Mouse (Mus musculus) MEL (cell line): Measurements from ENCODE around the gene Prpf8. TPM values are rescaled to one million over a fixed set of nuclear protein-coding genes. Genes with fewer than 3 reads are reported as not detected.

Source experiments
- DNase-seq: peaks from one replicate; pipeline ENCODE4 v3.0.0; 2011; ENCODE audit warnings: low read depth, low spot score
- H3K27ac ChIP-seq: 2 replicates; pipeline ENCODE4 v1.5.1; 2012; ENCODE audit warnings: low read depth, mild to moderate bottlenecking, control low read depth, low read length, moderate library complexity; ENCODE audit not compliant: control insufficient read depth
- H3K27me3 ChIP-seq, 2 experiments: fragments of 150-350 bp in 1 of 2; sonication (generic) in 1 of 2; 2 replicates each; pipeline ENCODE4 v1.6.1; 2012; ENCODE audit warnings: low read length in 2 of 2, mild to moderate bottlenecking in 2 of 2, improper control_type of control experiment in 1 of 2, moderate library complexity in 1 of 2; ENCODE audit not compliant: insufficient read depth in 2 of 2, control insufficient read depth in 1 of 2
- H3K36me3 ChIP-seq, 2 experiments: 2 replicates each; pipeline ENCODE4 v1.6.1; 2012 to 2014; ENCODE audit warnings: low read length in 2 of 2, improper control_type of control experiment in 1 of 2, inconsistent platforms in 1 of 2, mild to moderate bottlenecking in 1 of 2; ENCODE audit not compliant: insufficient read depth in 2 of 2, control insufficient read depth in 1 of 2
- H3K4me1 ChIP-seq, 2 experiments: fragments of 150-350 bp in 1 of 2; sonication (generic) in 1 of 2; 2 replicates each; pipeline ENCODE4 v1.6.1; 2012; ENCODE audit warnings: low read length in 2 of 2, improper control_type of control experiment in 1 of 2, mild to moderate bottlenecking in 1 of 2; ENCODE audit not compliant: insufficient read depth in 2 of 2, control insufficient read depth in 1 of 2
- H3K4me3 ChIP-seq, 2 experiments: fragments of 150-350 bp in 1 of 2; sonication (generic) in 1 of 2; 2 replicates each; pipeline ENCODE4 v1.5.1; 2012; ENCODE audit warnings: low read depth in 2 of 2, low read length in 2 of 2, mild to moderate bottlenecking in 2 of 2, moderate library complexity in 2 of 2, control low read depth in 1 of 2, improper control_type of control experiment in 1 of 2; ENCODE audit not compliant: control insufficient read depth in 1 of 2, insufficient read depth in 1 of 2
- H3K79me2 ChIP-seq: 2 replicates; pipeline ENCODE4 v1.6.1; 2012; ENCODE audit warnings: mild to moderate bottlenecking, low read length, moderate library complexity; ENCODE audit not compliant: control insufficient read depth, poor library complexity, insufficient read depth
- H3K9ac ChIP-seq: 2 replicates; pipeline ENCODE4 v1.6.1; 2012; ENCODE audit warnings: low read depth, mild to moderate bottlenecking, control low read depth, low read length, moderate library complexity; ENCODE audit not compliant: control insufficient read depth, poor library complexity, severe bottlenecking
- H3K9me3 ChIP-seq: fragments of 150-350 bp; sonication (generic); replicated peaks from 2 replicates; pipeline ENCODE4 v1.6.1; 2012; ENCODE audit warnings: mild to moderate bottlenecking, low read length, improper control_type of control experiment, moderate library complexity; ENCODE audit not compliant: insufficient read depth
- CHD1 ChIP-seq: IDR thresholded peaks from 2 replicates; pipeline ENCODE4 v1.6.1; 2012; ENCODE audit warnings: low read depth, mild to moderate bottlenecking, inconsistent platforms, low read length, improper control_type of control experiment
- CHD2 ChIP-seq: IDR thresholded peaks from 2 replicates; pipeline ENCODE4 v1.6.1; 2011; ENCODE audit warnings: low read length, improper control_type of control experiment
- CTCF ChIP-seq, 3 experiments: IDR thresholded peaks in 2 of 3; conservative IDR thresholded peaks in 1 of 3; 2 replicates each; pipeline ENCODE4 v1.5.1; 2011 to 2012; ENCODE audit warnings: low read length in 3 of 3, low read depth in 2 of 3, mild to moderate bottlenecking in 2 of 3, improper control_type of control experiment in 1 of 3, inconsistent platforms in 1 of 3, mixed read lengths in 1 of 3, moderate library complexity in 1 of 3; ENCODE audit not compliant: control insufficient read depth in 1 of 3, insufficient read depth in 1 of 3, poor library complexity in 1 of 3, severe bottlenecking in 1 of 3
- ETS1 ChIP-seq: IDR thresholded peaks from 2 replicates; pipeline ENCODE4 v1.6.1; 2012; ENCODE audit warnings: low read depth, mild to moderate bottlenecking, inconsistent platforms, low read length, improper control_type of control experiment, moderate library complexity
- GABPA ChIP-seq: IDR thresholded peaks from 2 replicates; pipeline ENCODE4 v1.6.1; 2012; ENCODE audit warnings: low read depth, mild to moderate bottlenecking, inconsistent platforms, low read length, improper control_type of control experiment, moderate library complexity
- GATA1 ChIP-seq: IDR thresholded peaks from 2 replicates; pipeline ENCODE4 v1.6.1; 2011; ENCODE audit warnings: low read depth, low read length, improper control_type of control experiment
- MAFK ChIP-seq: IDR thresholded peaks from 2 replicates; pipeline ENCODE4 v1.6.1; 2011; ENCODE audit warnings: low read depth, mild to moderate bottlenecking, low read length, improper control_type of control experiment, borderline replicate concordance
- MAX ChIP-seq: IDR thresholded peaks from 2 replicates; pipeline ENCODE4 v1.6.1; 2011; ENCODE audit warnings: low read length, improper control_type of control experiment
- MEF2A ChIP-seq: IDR thresholded peaks from 2 replicates; pipeline ENCODE4 v1.6.1; 2014; ENCODE audit warnings: low read depth, mild to moderate bottlenecking, inconsistent platforms, low read length, improper control_type of control experiment; ENCODE audit not compliant: poor library complexity, insufficient replicate concordance, severe bottlenecking; ENCODE audit errors: extremely low read depth
- MYB ChIP-seq: IDR thresholded peaks from 2 replicates; pipeline ENCODE4 v1.6.1; 2011; ENCODE audit warnings: mild to moderate bottlenecking, low read depth, low read length, improper control_type of control experiment
- MYC ChIP-seq: IDR thresholded peaks from 2 replicates; pipeline ENCODE4 v1.6.1; 2011; ENCODE audit warnings: low read depth, mild to moderate bottlenecking, low read length, improper control_type of control experiment, moderate library complexity
- NRF1 ChIP-seq: IDR thresholded peaks from 2 replicates; pipeline ENCODE4 v1.6.1; 2014; ENCODE audit warnings: low read depth, mild to moderate bottlenecking, inconsistent platforms, low read length, improper control_type of control experiment, moderate library complexity; ENCODE audit not compliant: poor library complexity, insufficient read depth, severe bottlenecking
- POLR2AphosphoS2 ChIP-seq: IDR thresholded peaks from 2 replicates; pipeline ENCODE4 v1.6.1; 2011; ENCODE audit warnings: low read length, improper control_type of control experiment
- POLR2AphosphoS5 ChIP-seq: IDR thresholded peaks from 2 replicates; pipeline ENCODE4 v1.6.1; 2012; ENCODE audit warnings: low read depth, borderline replicate concordance, mild to moderate bottlenecking, inconsistent platforms, low read length, moderate library complexity, mixed read lengths
- RCOR1 ChIP-seq: IDR thresholded peaks from 2 replicates; pipeline ENCODE4 v1.6.1; 2012; ENCODE audit warnings: low read depth, mild to moderate bottlenecking, inconsistent platforms, low read length, improper control_type of control experiment
- SMC3 ChIP-seq: IDR thresholded peaks from 2 replicates; pipeline ENCODE4 v1.6.1; 2011; ENCODE audit warnings: low read depth, low read length, improper control_type of control experiment
- TAL1 ChIP-seq: IDR thresholded peaks from 2 replicates; pipeline ENCODE4 v1.6.1; 2012; ENCODE audit warnings: mild to moderate bottlenecking, inconsistent platforms, low read length, moderate library complexity, mixed read lengths
- UBTF ChIP-seq: IDR thresholded peaks from 2 replicates; pipeline ENCODE4 v1.6.1; 2012; ENCODE audit warnings: low read depth, mild to moderate bottlenecking, inconsistent platforms, low read length, improper control_type of control experiment, moderate library complexity, borderline replicate concordance; ENCODE audit not compliant: insufficient read depth
- USF1 ChIP-seq: IDR thresholded peaks from 2 replicates; pipeline ENCODE4 v1.6.1; 2014; ENCODE audit warnings: low read depth, mild to moderate bottlenecking, inconsistent platforms, low read length, improper control_type of control experiment, moderate library complexity
- ZC3H11A ChIP-seq: IDR thresholded peaks from 2 replicates; pipeline ENCODE4 v1.6.1; 2012; ENCODE audit warnings: low read depth, mild to moderate bottlenecking, inconsistent platforms, low read length, improper control_type of control experiment
- ZMIZ1 ChIP-seq: IDR thresholded peaks from 2 replicates; pipeline ENCODE4 v1.6.1; 2012; ENCODE audit warnings: low read depth, mild to moderate bottlenecking, inconsistent platforms, low read length, improper control_type of control experiment, moderate library complexity
- polyA plus RNA-seq, 2 experiments: library from polyadenylated mRNA; stranded (reverse) in 1 of 2; unstranded in 1 of 2; fragments of >175 nt in 1 of 2; fragments of >200 nt in 1 of 2; gene quantifications; 2 replicates each; pipeline versions ENCODE4 v1.2.1 to v1.2.4; 2012; ENCODE audit warnings: low replicate concordance in 2 of 2, low read depth in 1 of 2; ENCODE audit not compliant: insufficient read length in 2 of 2, insufficient read depth in 1 of 2, missing spikeins in 1 of 2
- total RNA-seq: library from RNA; depleted of rRNA; stranded (reverse); fragments of 300-350 nt; gene quantifications from 2 replicates; pipeline ENCODE4 v1.2.3, GENCODE M21; 2012

The Prpf8 gene
- total and polyA plus RNA-seq, 3 experiments, result 214 to 644 (median 276) TPM

DNA sequence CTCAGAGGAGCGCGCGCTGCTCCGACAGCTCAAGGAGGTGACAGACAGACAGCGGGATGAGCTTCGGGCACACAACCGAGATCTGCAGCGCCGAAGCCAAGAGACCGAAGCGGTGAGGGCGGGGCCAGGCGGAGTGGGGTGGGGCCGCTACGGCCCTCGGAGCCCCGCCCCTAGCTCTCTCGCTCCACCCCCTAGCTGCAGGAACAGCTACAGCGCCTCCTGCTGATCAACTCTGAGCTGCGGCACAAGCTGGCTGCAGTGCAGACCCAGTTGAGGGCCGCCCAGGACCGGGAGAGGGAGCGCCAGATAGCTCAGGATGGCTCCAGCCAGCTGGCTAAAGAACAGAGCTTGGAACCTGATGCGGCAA, 24.0 kb downstream of the Prpf8 start:
- Histone ChIP-seq H3K4me1 (no peaks in the 10 kb centered on the region), H3K27ac (no peak overlapping the region), H3K9me3 (no peaks in the 10 kb centered on the region), H3K9ac (no peak overlapping the region), H3K36me3 (peaks cover 0 to 29% of the 10 kb centered on the region in 2 experiments; a peak in 2 of 4 replicates), H3K4me3 (no peak overlapping the region), H3K27me3 (no peaks in the 10 kb centered on the region), H3K79me2 (no peaks in the 10 kb centered on the region)
- peak; percentile 51 for DNase-seq
- TF ChIP-seq CHD1 (no peak), UBTF (no peak), GABPA (no peak), SMC3 (peak; percentile 40; the same call in 1 of the 2 replicates), MEF2A (no peak), CTCF (IDR thresholded peaks at IDR 0.05 in 2 of 3, conservative IDR thresholded peaks at IDR 0.05 in 1 of 3; ENCODE audit: control insufficient read depth in 1 of 3, insufficient read depth in 1 of 3, low read depth in 2 of 3, low read length in 3 of 3, poor library complexity in 1 of 3, severe bottlenecking in 1 of 3) (peak in 2 of 3 experiments; percentile 53 to 78; a peak in 5 of 6 replicates), ETS1 (no peak), TAL1 (no peak), CHD2 (no peak)

DNA sequence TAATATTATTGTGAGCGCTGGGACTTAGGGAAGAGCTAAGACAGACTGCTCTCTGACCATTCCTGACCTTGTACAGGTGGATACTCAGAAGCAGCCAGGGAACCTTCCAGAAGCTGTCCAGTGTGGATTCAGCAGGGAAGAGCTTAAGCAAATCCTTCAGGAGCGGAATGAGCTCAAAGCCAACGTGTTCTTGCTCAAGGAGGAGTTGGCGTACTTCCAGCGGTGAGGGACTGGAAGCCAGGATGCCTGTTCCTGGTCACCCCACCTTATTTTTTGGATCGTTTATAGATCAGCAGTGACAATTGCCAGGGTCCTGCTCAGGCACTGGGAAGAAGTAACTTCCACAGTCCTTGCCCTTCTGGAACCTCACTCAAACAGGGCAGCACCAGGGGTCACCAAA, 24.6 kb downstream of the Prpf8 start:
- DNase-seq, result no peak
- Histone ChIP-seq H3K27me3 (no peaks in the 10 kb centered on the region), H3K27ac (no peak overlapping the region), H3K9ac (no peak overlapping the region), H3K4me3 (no peak overlapping the region), H3K4me1 (no peaks in the 10 kb centered on the region), H3K79me2 (no peaks in the 10 kb centered on the region), H3K36me3 (peaks cover 0 to 24% of the 10 kb centered on the region in 2 experiments; a peak in 2 of 4 replicates), H3K9me3 (no peaks in the 10 kb centered on the region)
- TF ChIP-seq MAX, result no peak
- TF ChIP-seq GABPA, result no peak
- no peak for TF ChIP-seq NRF1
- TF ChIP-seq USF1, result no peak
- TF ChIP-seq GATA1, result no peak
- no peak for TF ChIP-seq ZC3H11A
- TF ChIP-seq POLR2AphosphoS5, result no peak
- no peak for TF ChIP-seq ZMIZ1
- no peak for TF ChIP-seq MYB
- no peak for TF ChIP-seq MYC
- TF ChIP-seq POLR2AphosphoS2, result no peak
- no peak for TF ChIP-seq RCOR1
- TF ChIP-seq MAFK, result no peak
